Mouse (Mus musculus): Measurements from ENCODE around the gene Zfp960.
"Not testable (repeated sequence)": the region's sequence is repeated elsewhere in the genome, so short reads cannot be mapped to it uniquely, and the experiment has no call there.

The Zfp960 gene

DNA sequence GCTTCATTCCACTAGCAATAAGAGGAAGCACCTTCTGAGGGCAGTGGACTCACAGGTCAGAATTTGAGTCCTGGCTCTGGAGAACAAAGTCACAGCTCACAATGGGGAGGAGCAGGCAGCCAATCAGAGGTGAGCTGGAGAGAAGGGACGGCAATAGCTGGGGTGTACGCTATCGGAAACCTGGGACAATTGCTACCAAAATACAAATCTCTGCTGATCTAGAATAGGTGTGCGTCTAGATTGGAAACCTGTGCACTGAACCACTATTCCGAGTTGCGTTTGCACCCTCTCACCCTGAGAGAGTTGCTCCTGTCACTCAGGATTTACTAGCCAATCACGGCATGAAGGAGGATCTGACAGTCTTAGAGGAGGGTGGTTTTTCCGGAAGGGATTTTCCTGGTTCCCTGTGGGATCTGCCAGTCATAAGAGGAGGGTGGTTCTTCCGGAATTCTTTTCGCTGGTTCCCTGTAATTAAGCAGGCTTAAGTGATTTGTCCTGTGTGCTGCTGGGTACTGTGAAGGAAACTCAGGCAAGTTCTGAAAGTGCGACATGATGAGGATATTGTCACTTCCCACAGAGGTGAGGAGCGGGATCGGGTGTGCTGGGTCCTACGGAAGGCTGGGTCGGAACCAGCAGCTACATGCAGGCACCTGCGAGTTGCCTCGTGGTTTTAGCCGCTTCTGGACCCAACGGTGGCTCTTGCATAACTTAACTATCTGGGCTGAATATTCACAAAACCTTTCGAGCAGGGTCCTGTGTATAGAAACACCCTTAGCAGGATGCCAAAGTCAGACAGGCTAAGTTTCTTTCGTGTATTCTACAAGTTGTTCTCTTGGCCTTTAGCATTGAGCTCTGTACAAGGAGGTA is at the start of gene Zfp960:
TSS of gene Zfp960 (plus strand) at position 486 of the 867 bp plus-strand sequence.
- DNase-seq (ENCODE audit: low spot score in 2 of 2): peak in 1 of 2 experiments; percentile 4

DNA sequence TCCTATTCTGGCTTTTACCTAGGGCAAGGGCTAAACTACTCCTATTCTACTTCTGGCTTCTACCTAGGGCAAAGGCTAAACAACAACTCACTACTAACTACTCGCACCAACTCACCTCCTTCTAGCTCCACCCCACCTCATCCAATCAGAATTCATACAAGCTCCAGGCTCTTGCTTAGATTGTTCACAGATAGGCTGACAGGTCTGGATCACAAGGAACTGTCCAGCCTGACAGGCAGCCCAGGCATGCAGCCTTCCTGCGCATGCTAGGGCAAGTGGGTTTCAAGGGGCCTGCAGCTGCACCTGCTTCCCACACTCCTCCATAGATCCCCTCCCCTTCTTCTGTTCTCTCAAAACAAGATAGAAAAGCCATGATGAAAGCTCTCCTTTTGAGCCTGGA is 45.8 kb upstream of the Zfp960 start:
- not testable (repeated sequence) for DNase-seq (ENCODE audit: low spot score in 2 of 2)

DNA sequence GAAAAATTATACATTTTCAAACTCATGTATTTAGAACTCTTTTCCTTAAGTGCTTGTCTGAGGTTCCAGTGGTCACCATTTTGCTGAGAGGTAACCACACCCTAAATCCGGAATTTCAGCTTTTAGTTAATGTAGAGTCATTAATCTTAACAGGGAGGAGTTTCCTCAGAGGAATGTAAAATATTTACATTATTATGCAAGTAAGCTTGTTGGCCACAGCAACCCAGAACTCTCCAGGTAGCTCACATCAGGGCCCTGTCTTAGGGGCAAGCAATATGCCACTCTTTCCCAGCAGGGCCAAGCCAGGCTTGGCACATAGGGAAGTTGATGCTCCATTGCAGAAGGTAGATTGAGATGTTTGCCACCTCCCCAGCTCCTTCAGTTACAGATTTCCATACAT is 4.3 kb upstream of the Zfp960 start:
- DNase-seq (ENCODE audit: low spot score in 2 of 2): not testable (repeated sequence)

DNA sequence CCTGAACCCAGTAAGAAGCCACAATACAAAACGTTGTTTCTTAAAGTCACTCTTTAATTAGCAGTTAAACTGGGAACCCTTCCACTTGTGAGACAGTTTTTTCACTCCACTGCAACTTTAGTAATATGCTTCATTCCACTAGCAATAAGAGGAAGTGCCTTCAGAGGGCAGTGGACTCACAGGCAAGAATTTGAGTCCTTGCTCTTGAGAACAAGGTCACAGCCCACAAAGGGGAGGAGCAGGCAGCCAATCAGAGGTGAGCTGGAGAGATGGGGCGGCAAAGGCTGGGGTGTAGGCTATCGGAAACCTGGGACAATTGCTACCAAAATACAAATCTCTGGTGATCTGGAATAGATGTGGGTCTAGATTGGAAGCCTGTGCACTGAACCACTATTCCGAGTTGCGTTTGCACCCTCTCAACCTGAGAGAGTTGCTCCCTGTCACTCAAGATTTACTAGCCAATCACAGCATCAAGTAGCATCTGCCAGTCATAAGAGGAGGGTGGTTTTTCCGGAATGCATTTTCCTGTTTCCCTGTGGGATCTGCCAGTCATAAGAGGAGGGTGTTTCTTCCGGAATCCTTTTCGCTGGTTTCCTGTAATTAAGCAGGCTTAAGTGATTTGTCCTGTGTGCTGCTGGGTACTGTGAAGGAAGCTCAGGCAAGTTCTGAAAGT is 57.1 kb downstream of the Zfp960 start, which contains the start of gene Zfp97:
TSS of gene Zfp97 (plus strand) at position 586 of the 673 bp plus-strand sequence.
- DNase-seq (ENCODE audit: low spot score in 2 of 2): not testable (repeated sequence)

Data from thymus, postnatal 10 days (tissue).